Mouse (Mus musculus) lung, postnatal 10 days (tissue): Measurements from ENCODE around the gene Gnat1.

ENCODE experiments used
- DNase-seq: peaks from one replicate; pipeline ENCODE4 v3.0.0; 2021

The Gnat1 gene

DNA sequence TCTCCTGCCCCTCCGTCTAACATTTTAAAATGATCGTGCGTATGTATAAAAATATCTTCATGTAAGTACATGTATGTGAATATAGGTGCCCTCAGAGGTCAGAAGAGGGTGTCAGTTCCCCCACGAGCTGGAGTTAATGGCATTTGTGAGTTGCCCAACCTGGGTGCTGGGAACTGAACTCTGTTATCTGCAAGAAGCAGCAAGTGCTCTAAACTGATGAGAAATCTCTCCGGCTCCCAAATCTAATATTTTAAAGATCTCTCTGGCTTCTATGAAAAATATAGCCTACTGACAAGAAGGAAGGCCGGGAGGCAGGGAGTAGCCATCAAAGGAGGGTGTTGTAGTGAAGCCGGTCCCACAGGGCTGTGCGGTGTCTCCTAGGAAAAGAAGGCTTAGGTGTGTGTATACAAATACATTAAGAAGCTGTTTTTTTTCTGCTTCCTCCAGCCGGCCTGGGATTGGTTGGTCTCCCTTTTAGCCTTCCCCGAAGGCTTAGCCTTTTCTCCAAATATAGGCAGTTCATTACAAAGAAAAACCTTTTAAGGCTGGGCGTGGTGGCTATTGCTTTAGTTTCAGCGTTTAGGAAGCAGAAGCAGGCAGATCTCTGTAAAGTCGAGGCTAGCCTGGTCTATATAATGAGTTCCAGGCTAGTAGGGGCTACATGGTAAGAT is 35.8 kb downstream of the Gnat1 start:
- DNase-seq = no peak

- no peak for DNase-seq
These were observed 37.8 kb downstream of the Gnat1 start for GRCm38 (mm10) chr9:107641666-107642065.

DNA sequence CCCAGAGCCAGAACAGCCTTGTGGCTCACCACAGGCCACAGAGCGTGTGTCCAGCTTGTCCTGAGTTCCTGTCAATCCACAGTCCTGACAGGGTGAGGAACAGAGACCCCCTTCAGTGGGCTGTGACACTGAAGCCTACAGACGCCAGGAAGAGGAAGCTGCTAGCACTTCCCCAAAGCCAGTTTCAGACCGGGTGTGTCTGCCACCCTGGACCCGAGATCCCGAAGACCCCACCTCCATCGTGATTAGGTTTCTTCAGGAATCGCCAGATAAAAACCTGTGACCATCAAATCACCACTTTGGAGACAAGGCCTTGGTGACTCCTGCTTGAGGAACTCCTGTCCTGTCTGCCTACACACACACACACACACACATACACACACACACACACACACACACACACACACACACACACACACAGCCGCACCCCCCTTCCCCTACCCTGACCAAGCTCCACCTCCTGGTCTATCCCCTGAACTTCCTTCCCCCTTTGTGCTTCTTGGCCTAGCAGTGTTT is 39.2 kb downstream of the Gnat1 start:
- peak; percentile 56 for DNase-seq

- no peak for DNase-seq
These were observed 42.4 kb downstream of the Gnat1 start for GRCm38 (mm10) chr9:107637070-107637469.

DNA sequence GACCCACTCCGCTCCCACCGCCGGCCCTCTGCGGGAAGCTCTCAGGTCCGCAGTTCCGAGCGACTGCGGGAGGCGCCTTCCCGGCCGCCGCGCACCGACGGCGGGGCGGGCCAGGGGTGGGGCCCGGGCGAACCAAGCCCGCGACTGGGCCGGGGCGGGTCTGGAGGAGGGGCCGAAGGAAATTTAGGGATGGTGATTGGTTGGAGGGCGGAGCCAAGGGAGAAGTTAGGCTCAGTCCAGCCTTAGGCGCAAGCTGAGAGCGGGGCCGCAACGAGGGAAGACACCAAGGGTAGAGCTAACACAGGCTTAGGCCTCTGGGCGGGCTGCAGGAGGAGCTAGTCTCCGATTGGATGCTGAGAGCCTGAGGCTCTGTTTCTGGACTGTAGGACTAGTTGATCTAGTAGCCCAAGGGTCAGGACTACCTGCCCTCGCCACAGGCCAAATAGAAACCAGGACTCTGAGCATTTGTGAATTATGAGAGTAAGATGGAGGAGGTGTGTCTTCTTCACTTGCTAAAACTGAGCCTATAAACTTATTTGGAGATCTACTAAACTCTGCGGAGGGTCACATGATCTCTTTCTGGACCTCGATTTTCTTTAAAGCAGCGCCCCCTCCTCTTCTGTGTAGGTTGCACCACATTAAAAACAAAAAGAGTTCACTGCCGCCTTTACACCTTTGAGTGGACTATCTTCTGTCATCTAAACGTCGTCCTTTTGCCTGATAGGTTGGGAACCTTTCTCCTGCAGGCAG is 44.1 kb downstream of the Gnat1 start, which contains the start of gene Gnai2:
Gnai2 (minus strand) TSS at position 89 of the 750 bp plus-strand sequence.
- DNase-seq = peak; percentile 99

GRCm38 (mm10) chr9:107634406-107635278 is 44.9 kb downstream of the Gnat1 start:
- no peak for DNase-seq

DNA sequence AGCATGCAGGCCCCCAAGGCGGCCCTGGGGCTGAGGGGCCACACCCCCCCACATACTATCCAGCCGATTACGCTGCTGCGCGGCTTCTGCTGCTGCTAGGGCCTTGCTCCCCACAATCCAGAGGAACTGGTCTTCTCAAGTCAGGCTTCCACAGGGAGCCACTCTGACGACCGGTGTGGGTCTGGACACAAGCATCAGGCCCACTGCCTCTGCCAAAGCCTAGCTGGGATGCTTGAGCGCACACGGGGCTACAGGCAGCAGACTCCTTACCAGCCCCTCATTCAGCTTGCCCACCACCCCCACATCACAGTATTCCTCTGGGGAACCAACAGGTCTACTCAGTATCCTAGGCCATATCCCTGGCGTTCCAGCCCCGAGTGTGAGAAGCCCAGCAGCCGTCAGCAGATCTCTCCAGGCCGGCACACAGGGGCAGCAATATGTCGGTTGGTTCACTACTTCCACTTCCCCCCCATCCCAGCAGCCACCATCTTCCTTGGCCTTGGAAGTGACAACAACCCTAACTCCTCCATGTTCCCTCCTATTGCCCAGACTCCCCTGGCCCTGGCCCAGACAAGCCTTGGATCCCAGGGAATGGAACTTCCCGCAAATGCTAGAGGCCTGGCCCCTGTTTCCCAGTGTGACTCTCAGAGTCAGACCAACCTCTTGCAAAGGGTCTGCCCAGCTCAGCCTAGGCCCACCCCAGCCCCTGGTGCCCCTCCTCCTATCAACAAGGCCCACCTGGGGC is 45.7 kb downstream of the Gnat1 start:
- peak; percentile 63 for DNase-seq

GRCm38 (mm10) chr9:107633091-107633660 is 46.3 kb downstream of the Gnat1 start:
- DNase-seq = peak; percentile 93

DNA sequence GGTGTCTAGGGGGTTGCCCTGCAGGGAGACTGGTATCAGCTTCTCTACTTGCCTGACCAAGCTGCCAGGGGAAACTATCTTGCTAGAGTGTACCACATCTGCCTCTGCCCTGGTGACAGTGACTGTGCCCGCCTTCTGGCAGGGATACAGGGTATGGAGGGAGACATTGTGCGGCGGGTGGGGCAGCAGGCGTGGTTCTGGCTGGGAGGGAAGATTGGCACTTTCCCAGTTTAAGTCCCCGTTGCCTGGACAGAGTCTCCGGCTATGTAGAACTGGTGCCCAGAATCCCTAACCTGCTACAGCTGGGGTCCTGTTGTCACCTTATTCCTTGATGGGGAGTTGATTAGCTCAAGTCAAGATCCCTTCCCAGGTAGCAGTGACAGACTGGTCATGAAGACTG is 47.0 kb downstream of the Gnat1 start:
- DNase-seq = peak; percentile 84

DNA sequence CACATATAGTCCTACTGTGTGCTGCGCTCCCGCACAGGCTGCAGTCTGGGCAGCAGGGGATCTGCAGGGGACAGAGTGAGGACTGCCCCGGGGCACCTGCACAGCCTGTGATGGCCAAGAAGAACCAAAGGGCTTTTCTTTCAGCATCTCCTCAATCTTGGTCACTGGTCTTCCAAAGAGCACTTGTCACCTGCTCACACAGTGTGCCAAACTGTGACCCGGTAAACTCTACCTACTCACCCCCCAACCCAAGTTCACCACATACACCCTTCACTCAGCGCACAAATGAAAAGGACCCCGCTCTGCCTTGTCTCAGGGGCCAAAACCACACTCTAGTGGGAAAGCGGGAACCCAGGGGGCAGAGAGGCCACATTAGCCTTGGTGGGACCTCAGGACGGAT is 47.7 kb downstream of the Gnat1 start:
- DNase-seq = no peak

DNA sequence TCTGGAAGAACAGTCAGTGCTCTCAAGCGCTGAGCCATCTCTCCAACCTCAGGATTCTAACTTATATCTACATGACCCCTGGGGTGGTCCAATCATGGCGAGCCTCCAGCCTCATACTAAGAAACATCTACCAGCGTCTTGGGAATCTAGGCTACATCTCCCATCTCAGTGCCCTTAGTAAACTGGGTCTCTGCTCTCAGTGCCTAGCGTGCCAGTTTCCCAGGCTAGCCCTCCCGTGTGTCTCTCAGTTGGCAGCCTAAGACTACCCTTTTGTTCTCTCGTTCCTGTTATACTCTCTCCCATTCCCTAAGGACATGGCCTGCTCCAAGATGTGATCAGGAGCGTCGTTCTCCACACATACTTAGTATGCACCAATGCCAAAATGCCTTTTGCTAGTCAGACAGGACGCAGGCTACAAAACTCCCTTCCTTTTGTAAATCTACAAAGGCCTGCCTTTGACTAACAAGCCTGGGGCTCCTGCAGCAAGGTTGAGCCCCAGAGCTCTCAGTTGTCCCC is 48.1 kb downstream of the Gnat1 start:
- no peak for DNase-seq

GRCm38 (mm10) chr9:107630576-107630975 is 48.9 kb downstream of the Gnat1 start:
- peak; percentile 44 for DNase-seq

- peak; percentile 52 for DNase-seq
These were observed 49.5 kb downstream of the Gnat1 start for GRCm38 (mm10) chr9:107629901-107630425.

GRCm38 (mm10) chr9:107629411-107629730 is 50.1 kb downstream of the Gnat1 start:
- DNase-seq = no peak

GRCm38 (mm10) chr9:107628721-107629410 is 50.6 kb downstream of the Gnat1 start:
- DNase-seq = peak; percentile 83

DNA sequence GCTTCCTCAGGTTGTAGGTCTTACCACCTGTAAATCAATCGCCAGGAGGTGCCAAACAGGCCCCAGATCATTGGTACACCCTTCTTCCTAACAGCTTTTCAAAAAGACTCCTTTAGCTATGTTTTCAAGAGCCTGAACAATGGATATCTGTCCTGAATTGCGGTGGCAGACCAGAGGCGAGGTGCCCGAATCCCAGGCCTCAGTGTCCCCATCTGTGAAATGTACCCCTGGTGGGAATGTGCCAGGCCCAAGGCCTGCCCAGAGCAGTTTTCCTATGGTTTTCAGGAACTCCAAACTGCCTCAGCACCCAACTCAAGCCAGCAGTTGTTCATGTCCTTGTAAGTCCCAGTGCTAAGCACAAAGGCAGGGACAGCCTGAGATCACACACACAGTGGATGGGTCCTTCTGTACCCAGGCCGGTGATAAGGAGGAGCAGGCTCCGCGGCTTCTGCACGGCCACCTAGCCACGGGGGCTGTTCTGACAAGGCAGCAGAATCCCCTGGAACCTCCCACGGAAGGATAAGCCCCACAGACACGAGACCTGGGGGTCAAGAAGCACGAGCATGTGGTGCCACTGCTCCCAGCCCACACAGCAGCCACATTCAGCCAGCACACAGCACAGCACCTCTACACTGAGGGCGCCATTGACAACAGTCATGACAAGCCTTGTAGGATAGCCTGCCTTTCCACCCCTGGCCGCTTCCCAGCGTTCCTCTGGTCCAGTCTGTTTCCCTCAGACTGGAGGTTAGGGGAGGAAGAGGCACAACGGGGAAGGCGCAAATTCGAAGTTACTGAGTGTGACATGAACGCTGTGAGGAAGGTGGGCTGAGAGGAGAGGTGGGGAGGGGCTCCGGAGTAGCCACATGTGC is 51.9 kb downstream of the Gnat1 start:
- no peak for DNase-seq

DNA sequence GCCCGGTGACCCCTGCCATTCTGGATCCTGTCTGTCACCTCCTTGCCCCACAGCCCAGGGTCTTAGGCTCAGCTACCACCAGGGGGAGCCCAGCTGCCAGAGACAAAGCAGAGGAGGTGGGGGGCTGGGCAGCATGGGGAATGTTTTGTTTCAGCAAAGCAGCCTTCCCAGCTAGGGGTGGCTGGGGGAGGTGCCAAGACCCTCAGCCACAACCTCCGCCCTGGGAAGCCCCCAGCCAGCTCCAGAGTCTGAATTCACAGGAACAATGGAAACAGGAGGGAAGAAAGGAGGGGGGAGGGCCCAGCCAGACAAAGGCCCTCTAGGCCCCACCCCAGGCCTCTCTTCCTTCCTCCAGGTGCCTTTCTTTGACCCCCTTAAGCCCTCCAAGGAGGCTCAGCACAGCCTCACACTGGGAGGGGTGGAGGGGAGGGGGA is 52.7 kb downstream of the Gnat1 start:
- DNase-seq = peak; percentile 96

DNA sequence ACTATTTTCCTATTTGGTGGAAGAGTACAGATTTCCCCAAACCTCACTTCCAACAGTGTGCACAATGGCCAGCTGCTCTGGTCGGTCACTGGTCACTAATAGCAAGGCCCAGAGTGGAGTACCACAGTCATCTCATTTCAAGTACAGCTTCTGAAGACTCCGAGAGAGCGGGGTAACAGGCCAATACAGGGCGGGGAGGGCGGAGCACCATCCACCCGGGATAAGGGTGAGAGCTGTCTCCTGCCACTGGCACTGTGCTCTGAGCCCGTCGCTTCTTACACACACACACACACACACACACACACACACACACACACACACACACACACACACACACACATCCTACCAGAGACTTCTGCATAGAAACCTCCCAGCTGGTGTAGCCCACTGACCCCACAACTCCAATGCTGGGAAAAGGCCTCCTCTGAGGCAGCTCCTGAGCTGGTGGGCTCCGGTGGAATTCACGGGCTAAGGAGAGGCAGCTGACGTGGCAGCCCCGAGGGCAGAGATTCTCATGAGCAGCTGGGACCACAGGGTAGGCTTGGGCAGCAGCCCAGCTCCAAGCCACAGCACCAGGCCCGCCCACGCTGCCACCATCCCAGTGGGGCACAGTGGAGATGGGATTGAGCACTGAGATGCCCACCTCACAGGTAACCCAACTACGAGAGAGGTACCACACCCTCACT is 53.2 kb downstream of the Gnat1 start:
- DNase-seq = peak; percentile 44
